Mouse (Mus musculus): ENCODE results near the gene Camk2n2. TPM values are rescaled to one million over a fixed set of nuclear protein-coding genes. Genes with fewer than 3 reads are reported as not detected.

Gene Camk2n2
- polyA plus RNA-seq, 1 experiment from 2014 or later: 0.40 TPM

- H3K9ac ChIP-seq (ENCODE audit: low read length): no peak overlapping the region
- H3K4me2 ChIP-seq (ENCODE audit: low read depth, low read length): no peak overlapping the region
- ATAC-seq (ENCODE audit: insufficient read depth, low FRiP score): no peak
- H3K36me3 ChIP-seq (ENCODE audit: control insufficient read depth, insufficient read depth, low read length): no peaks in the 10 kb centered on the region
- H3K4me1 ChIP-seq (ENCODE audit: control insufficient read depth, insufficient read depth, low read length): no peaks in the 10 kb centered on the region
- H3K4me3 ChIP-seq (replicated peaks; ENCODE audit: low read length): no peak overlapping the region
- H3K27ac ChIP-seq (ENCODE audit: low read length): no peak overlapping the region
- no peaks in the 10 kb centered on the region for H3K27me3 ChIP-seq (ENCODE audit: control insufficient read depth, insufficient read depth, low read length)
- WGBS: 80% methylated on average over 8 of the region's 8 CpGs
- no peaks in the 10 kb centered on the region for H3K9me3 ChIP-seq (replicated peaks; ENCODE audit: control insufficient read depth, low read length)
These were observed 17.3 kb upstream of the Camk2n2 start for GRCm38 (mm10) chr16:20638367-20638766.

- no peak overlapping the region for H3K9ac ChIP-seq (ENCODE audit: low read length)
- WGBS: 71% methylated on average over 8 of the region's 8 CpGs
- no peaks in the 10 kb centered on the region for H3K9me3 ChIP-seq (replicated peaks; ENCODE audit: control insufficient read depth, low read length)
- ATAC-seq (ENCODE audit: insufficient read depth, low FRiP score): no peak
- H3K27me3 ChIP-seq (ENCODE audit: control insufficient read depth, insufficient read depth, low read length): no peaks in the 10 kb centered on the region
- no peaks in the 10 kb centered on the region for H3K4me1 ChIP-seq (ENCODE audit: control insufficient read depth, insufficient read depth, low read length)
- no peaks in the 10 kb centered on the region for H3K36me3 ChIP-seq (ENCODE audit: control insufficient read depth, insufficient read depth, low read length)
- no peak overlapping the region for H3K27ac ChIP-seq (ENCODE audit: low read length)
- H3K4me3 ChIP-seq (replicated peaks; ENCODE audit: low read length): no peak overlapping the region
- no peak overlapping the region for H3K4me2 ChIP-seq (ENCODE audit: low read depth, low read length)
These were observed 16.3 kb upstream of the Camk2n2 start for GRCm38 (mm10) chr16:20637410-20637809.

GRCm38 (mm10) chr16:20629731-20630634 lies 8.9 kb upstream of the Camk2n2 start, which contains the start of gene Ece2:
TSS of gene Ece2 (plus strand) at chr16:20629828.
- Histone ChIP-seq H3K9me3 (replicated peaks; ENCODE audit: control insufficient read depth, low read length) (no peaks in the 10 kb centered on the region), H3K4me3 (replicated peaks; ENCODE audit: low read length) (peak within 1 kb of the TSS; percentile 59), H3K27me3 (ENCODE audit: control insufficient read depth, insufficient read depth, low read length) (peaks cover 11% of the 10 kb centered on the region; the same call in 1 of the 2 replicates), H3K4me1 (ENCODE audit: control insufficient read depth, insufficient read depth, low read length) (peaks cover 7% of the 10 kb centered on the region; the same call in 1 of the 2 replicates), H3K27ac (ENCODE audit: low read length) (no peak within 1 kb of the TSS), H3K36me3 (ENCODE audit: control insufficient read depth, insufficient read depth, low read length) (no peaks in the 10 kb centered on the region), H3K4me2 (ENCODE audit: low read depth, low read length) (peak within 1 kb of the TSS; percentile 87), H3K9ac (ENCODE audit: low read length) (peak within 1 kb of the TSS; percentile 72)
- WGBS: 6% methylated on average over 54 of the region's 54 CpGs
- ATAC-seq (ENCODE audit: insufficient read depth, low FRiP score): peak; percentile 66; the same call in 1 of the 2 replicates

- Histone ChIP-seq H3K4me2 (ENCODE audit: low read depth, low read length) (peak overlapping the region; percentile 87; the same call in 1 of the 2 replicates), H3K9me3 (replicated peaks; ENCODE audit: control insufficient read depth, low read length) (no peaks in the 10 kb centered on the region), H3K27me3 (ENCODE audit: control insufficient read depth, insufficient read depth, low read length) (peaks cover 11% of the 10 kb centered on the region; the same call in 1 of the 2 replicates), H3K4me1 (ENCODE audit: control insufficient read depth, insufficient read depth, low read length) (peaks cover 7% of the 10 kb centered on the region; the same call in 1 of the 2 replicates), H3K9ac (ENCODE audit: low read length) (no peak overlapping the region), H3K36me3 (ENCODE audit: control insufficient read depth, insufficient read depth, low read length) (no peaks in the 10 kb centered on the region), H3K27ac (ENCODE audit: low read length) (no peak overlapping the region), H3K4me3 (replicated peaks; ENCODE audit: low read length) (no peak overlapping the region)
- no peak for ATAC-seq (ENCODE audit: insufficient read depth, low FRiP score)
- 63% methylated on average over 11 of the region's 11 CpGs for WGBS
These were observed 7.8 kb upstream of the Camk2n2 start for GRCm38 (mm10) chr16:20628871-20629391.

GRCm38 (mm10) chr16:20623211-20623610 lies 2.1 kb upstream of the Camk2n2 start:
- ATAC-seq (ENCODE audit: insufficient read depth, low FRiP score): no peak
- Histone ChIP-seq H3K27me3 (ENCODE audit: control insufficient read depth, insufficient read depth, low read length) (peaks cover 23% of the 10 kb centered on the region), H3K9ac (ENCODE audit: low read length) (no peak overlapping the region), H3K9me3 (replicated peaks; ENCODE audit: control insufficient read depth, low read length) (no peaks in the 10 kb centered on the region), H3K4me2 (ENCODE audit: low read depth, low read length) (no peak overlapping the region), H3K4me3 (replicated peaks; ENCODE audit: low read length) (no peak overlapping the region), H3K27ac (ENCODE audit: low read length) (no peak overlapping the region), H3K36me3 (ENCODE audit: control insufficient read depth, insufficient read depth, low read length) (no peaks in the 10 kb centered on the region), H3K4me1 (ENCODE audit: control insufficient read depth, insufficient read depth, low read length) (peaks cover 22% of the 10 kb centered on the region)
- 32% methylated on average over 2 of the region's 2 CpGs for WGBS

- ATAC-seq (ENCODE audit: insufficient read depth, low FRiP score): peak; percentile 71
- H3K4me2 ChIP-seq (ENCODE audit: low read depth, low read length): peak overlapping the region; percentile 87
- peak overlapping the region; percentile 27; the same call in 1 of the 2 replicates for H3K27ac ChIP-seq (ENCODE audit: low read length)
- peaks cover 23% of the 10 kb centered on the region for H3K27me3 ChIP-seq (ENCODE audit: control insufficient read depth, insufficient read depth, low read length)
- no peaks in the 10 kb centered on the region for H3K36me3 ChIP-seq (ENCODE audit: control insufficient read depth, insufficient read depth, low read length)
- no peaks in the 10 kb centered on the region for H3K9me3 ChIP-seq (replicated peaks; ENCODE audit: control insufficient read depth, low read length)
- H3K9ac ChIP-seq (ENCODE audit: low read length): peak overlapping the region; percentile 66
- peaks cover 22% of the 10 kb centered on the region for H3K4me1 ChIP-seq (ENCODE audit: control insufficient read depth, insufficient read depth, low read length)
- WGBS: under 1% methylated on average over 37 of the region's 37 CpGs
- peak overlapping the region; percentile 55 for H3K4me3 ChIP-seq (replicated peaks; ENCODE audit: low read length)
These were observed 1.1 kb upstream of the Camk2n2 start for GRCm38 (mm10) chr16:20621991-20622685.

- peak overlapping the region; percentile 87 for H3K4me2 ChIP-seq (ENCODE audit: low read depth, low read length)
- peak overlapping the region; percentile 66 for H3K9ac ChIP-seq (ENCODE audit: low read length)
- no peak for ATAC-seq (ENCODE audit: insufficient read depth, low FRiP score)
- H3K36me3 ChIP-seq (ENCODE audit: control insufficient read depth, insufficient read depth, low read length): no peaks in the 10 kb centered on the region
- under 1% methylated on average over 32 of the region's 32 CpGs for WGBS
- H3K9me3 ChIP-seq (replicated peaks; ENCODE audit: control insufficient read depth, low read length): no peaks in the 10 kb centered on the region
- H3K27ac ChIP-seq (ENCODE audit: low read length): no peak overlapping the region
- peak overlapping the region; percentile 55 for H3K4me3 ChIP-seq (replicated peaks; ENCODE audit: low read length)
- peaks cover 22% of the 10 kb centered on the region for H3K4me1 ChIP-seq (ENCODE audit: control insufficient read depth, insufficient read depth, low read length)
- H3K27me3 ChIP-seq (ENCODE audit: control insufficient read depth, insufficient read depth, low read length): peaks cover 23% of the 10 kb centered on the region
These were observed 316 bp downstream of the Camk2n2 start for GRCm38 (mm10) chr16:20620751-20621190.

DNA sequence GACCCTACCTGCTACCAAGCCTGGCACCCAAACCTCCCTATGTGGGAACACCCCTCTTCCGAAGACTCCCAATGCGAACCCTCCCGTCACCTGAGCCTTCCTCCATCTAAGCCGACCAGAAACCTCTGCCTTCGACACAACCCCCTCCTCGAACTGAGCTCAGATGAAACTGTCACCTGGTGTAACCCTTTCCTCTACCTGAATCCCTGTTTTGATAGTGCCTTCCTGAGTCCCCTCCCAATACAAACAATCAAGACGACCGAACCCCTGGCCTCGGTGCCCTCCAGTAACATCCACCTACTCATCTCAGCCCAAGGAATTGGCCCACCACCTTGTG lies 720 bp downstream of the Camk2n2 start:
- peak overlapping the region; percentile 55 for H3K4me3 ChIP-seq (replicated peaks; ENCODE audit: low read length)
- 0% methylated on average over 9 of the region's 9 CpGs for WGBS
- no peak for ATAC-seq (ENCODE audit: insufficient read depth, low FRiP score)

More for the DNA sequence above, 720 bp downstream of the Camk2n2 start:
- Histone ChIP-seq H3K36me3 (ENCODE audit: control insufficient read depth, insufficient read depth, low read length) (no peaks in the 10 kb centered on the region), H3K4me2 (ENCODE audit: low read depth, low read length) (peak overlapping the region; percentile 87), H3K9ac (ENCODE audit: low read length) (0 out of 2 replicates have a peak overlapping the region, but pooled peaks have one; percentile 66), H3K27ac (ENCODE audit: low read length) (no peak overlapping the region), H3K4me1 (ENCODE audit: control insufficient read depth, insufficient read depth, low read length) (peaks cover 22% of the 10 kb centered on the region), H3K27me3 (ENCODE audit: control insufficient read depth, insufficient read depth, low read length) (peaks cover 23% of the 10 kb centered on the region), H3K9me3 (replicated peaks; ENCODE audit: control insufficient read depth, low read length) (no peaks in the 10 kb centered on the region)
